Mouse (Mus musculus) intestine, embryonic 15.5 days (tissue): Measurements from ENCODE around the gene Uprt. TPM values are rescaled to one million over a fixed set of nuclear protein-coding genes. Genes with fewer than 3 reads are reported as not detected.

Experiments used
- ATAC-seq: fragments of 200-750 bp; cut with Nextera tagmentation; 2 replicates; pipeline ENCODE4 v1.8.0; 2017; ENCODE audit warnings: moderate TSS enrichment, moderate library complexity
- H3K27ac ChIP-seq: fragments of 300-500 bp; sonication (generic); 2 replicates; pipeline ENCODE4 v1.5.1; 2015; ENCODE audit warnings: mild to moderate bottlenecking, inconsistent platforms
- H3K27me3 ChIP-seq: fragments of 300-500 bp; sonication (generic); replicated peaks from 2 replicates; pipeline ENCODE4 v1.6.1; 2015; ENCODE audit warnings: inconsistent platforms
- H3K36me3 ChIP-seq: fragments of 300-500 bp; sonication (generic); 2 replicates; pipeline ENCODE4 v1.6.1; 2015; ENCODE audit warnings: inconsistent platforms
- H3K4me1 ChIP-seq: fragments of 300-500 bp; sonication (generic); replicated peaks from 2 replicates; pipeline ENCODE4 v1.6.1; 2015; ENCODE audit warnings: inconsistent platforms
- H3K4me2 ChIP-seq: fragments of 300-500 bp; sonication (generic); replicated peaks from 2 replicates; pipeline ENCODE4 v1.6.1; 2015; ENCODE audit warnings: mild to moderate bottlenecking, inconsistent platforms
- H3K4me3 ChIP-seq: fragments of 300-500 bp; sonication (generic); replicated peaks from 2 replicates; pipeline ENCODE4 v1.5.1; 2015; ENCODE audit warnings: inconsistent platforms
- H3K9ac ChIP-seq: fragments of 300-500 bp; sonication (generic); 2 replicates; pipeline ENCODE4 v1.6.1; 2015; ENCODE audit warnings: inconsistent platforms
- H3K9me3 ChIP-seq: fragments of 300-500 bp; sonication (generic); 2 replicates; pipeline ENCODE4 v1.6.1; 2016; ENCODE audit warnings: inconsistent platforms
- WGBS: fragments of 180-500 bp; shearing (Covaris S2); methylation state at CpG from one replicate; pipeline ENCODE4 v1.1.7; 2015; 5-methylcytosine and 5-hydroxymethylcytosine counted together
- polyA plus RNA-seq: library from polyadenylated mRNA; unstranded; fragments of >200 nt; fragmentation: Nextera tagmentation; extraction: Ambion mirVana; gene quantifications from 2 replicates; pipeline ENCODE4 v1.2.1, GENCODE M21; 2015

Uprt gene
- polyA plus RNA-seq, 1 experiment from 2014 or later, result 1.3 TPM

DNA sequence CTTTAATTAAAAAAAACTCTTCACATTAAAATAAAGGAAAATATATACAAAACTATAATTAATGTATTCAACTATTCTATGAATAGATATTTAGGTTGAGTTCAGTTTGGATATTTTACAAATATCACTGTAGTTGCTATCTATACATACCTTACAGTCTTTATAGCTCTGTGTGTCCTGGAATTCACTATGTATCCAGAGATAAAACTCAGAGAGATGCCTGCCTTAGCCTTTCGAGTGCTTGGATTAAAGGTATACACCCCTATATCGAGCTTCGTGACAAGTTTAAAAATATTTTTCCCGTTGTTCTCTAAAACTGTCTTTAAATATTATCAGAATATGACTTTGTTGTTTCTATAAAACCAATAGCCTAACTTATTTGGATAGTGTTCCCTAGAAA, 60.0 kb downstream of the Uprt start:
- no peak overlapping the region for H3K4me3 ChIP-seq
- H3K4me2 ChIP-seq, result no peak overlapping the region
- no peaks in the 10 kb centered on the region for H3K9me3 ChIP-seq
- no peaks in the 10 kb centered on the region for H3K36me3 ChIP-seq
- ATAC-seq, result no peak
- no peak overlapping the region for H3K9ac ChIP-seq
- H3K27ac ChIP-seq, result no peak overlapping the region
- H3K4me1 ChIP-seq, result no peaks in the 10 kb centered on the region
- no peaks in the 10 kb centered on the region for H3K27me3 ChIP-seq
- 85% methylated on average over 4 of the region's 4 CpGs for WGBS

DNA sequence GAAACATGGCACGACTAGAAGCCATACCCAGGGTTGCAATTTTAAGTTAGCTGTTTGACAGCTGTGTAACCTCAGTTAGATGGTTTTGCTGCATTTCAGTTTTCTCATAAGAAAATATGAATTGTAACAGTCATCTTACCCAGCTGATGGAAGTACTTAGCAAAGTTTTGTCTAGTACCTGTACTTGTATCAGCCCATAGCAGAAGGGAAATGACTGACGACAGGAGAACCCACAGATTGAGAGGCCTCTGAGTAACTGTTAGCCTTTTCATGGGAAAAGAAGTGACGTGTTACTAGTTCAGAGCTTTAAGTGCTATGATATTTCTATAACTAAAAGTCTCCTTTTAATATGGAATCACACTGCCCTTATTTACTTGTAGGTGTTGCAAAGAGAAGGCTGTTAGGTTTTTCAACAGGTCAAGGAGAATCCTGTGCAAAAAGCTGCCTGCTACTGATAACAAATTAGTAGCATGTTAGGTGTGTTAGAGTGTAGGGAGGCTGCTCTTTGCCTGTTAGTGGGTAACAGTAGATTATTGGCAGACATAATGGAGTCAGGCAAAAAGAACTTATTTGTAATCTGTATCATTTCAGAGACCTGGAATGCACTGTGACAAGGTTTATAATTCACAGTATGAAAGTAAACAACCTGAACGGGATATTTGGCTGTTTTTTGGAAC, 61.4 kb downstream of the Uprt start:
- Histone ChIP-seq H3K36me3 (no peaks in the 10 kb centered on the region), H3K9me3 (no peaks in the 10 kb centered on the region), H3K4me3 (no peak overlapping the region), H3K4me1 (no peaks in the 10 kb centered on the region), H3K9ac (no peak overlapping the region), H3K27me3 (no peaks in the 10 kb centered on the region), H3K27ac (no peak overlapping the region), H3K4me2 (no peak overlapping the region)
- WGBS, result 72% methylated on average over 4 of the region's 4 CpGs
- no peak for ATAC-seq

DNA sequence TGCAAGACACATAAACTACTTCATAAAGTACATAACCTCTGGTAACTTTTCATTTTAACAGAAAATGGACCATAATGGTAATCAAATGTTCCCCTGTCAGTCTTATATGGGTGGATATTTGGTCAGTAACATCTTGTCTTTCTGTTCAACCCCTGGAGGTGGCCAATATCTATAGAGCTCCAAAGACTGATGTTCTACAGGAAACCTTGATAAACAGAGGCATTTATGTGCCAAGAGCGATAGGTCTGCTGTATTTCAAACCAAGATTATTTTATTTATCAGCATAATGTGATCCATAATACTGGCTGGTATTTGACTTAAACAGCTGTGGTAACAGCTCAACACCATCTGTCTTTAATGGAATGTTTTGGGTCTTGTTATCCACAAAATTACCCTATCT, 62.7 kb downstream of the Uprt start:
- Histone ChIP-seq H3K4me1 (no peaks in the 10 kb centered on the region), H3K36me3 (no peaks in the 10 kb centered on the region), H3K4me3 (no peak overlapping the region), H3K4me2 (no peak overlapping the region), H3K27ac (no peak overlapping the region), H3K9ac (no peak overlapping the region), H3K9me3 (no peaks in the 10 kb centered on the region), H3K27me3 (no peaks in the 10 kb centered on the region)
- WGBS, result 78% methylated on average over 1 of the region's 1 CpGs
- no peak for ATAC-seq

Other genes starting within 250 kb of the Uprt start
- gene Abcb7, start 69.0 kb upstream of the Uprt start, polyA plus RNA-seq, result 8.3 and 9.4 TPM in 2 replicates
- gene Zdhhc15, start 188.2 kb downstream of the Uprt start, polyA plus RNA-seq, result 6.8 and 7.4 TPM in 2 replicates